Mouse (Mus musculus): ENCODE data around the gene Pigu. TPM values are rescaled to one million over a fixed set of nuclear protein-coding genes. Genes with fewer than 3 reads are reported as not detected.

Gene Pigu
- polyA plus RNA-seq, 1 experiment from 2014 or later: 56.1 TPM

GRCm38 (mm10) chr2:155290066-155290465 is 67.2 kb downstream of the Pigu start:
- Histone ChIP-seq H3K4me1 (ENCODE audit: control insufficient read depth, insufficient read depth, low read length) (no peaks in the 10 kb centered on the region), H3K9ac (ENCODE audit: low read length) (no peak overlapping the region), H3K27ac (ENCODE audit: low read depth, low read length) (no peak overlapping the region), H3K9me3 (ENCODE audit: control insufficient read depth, low read length) (no peaks in the 10 kb centered on the region), H3K27me3 (ENCODE audit: control insufficient read depth, insufficient read depth, low read length) (no peaks in the 10 kb centered on the region), H3K4me3 (ENCODE audit: low read depth, low read length) (no peak overlapping the region), H3K36me3 (ENCODE audit: control insufficient read depth, insufficient read depth, low read length) (no peaks in the 10 kb centered on the region), H3K4me2 (ENCODE audit: low read depth) (no peak overlapping the region)
- WGBS: 93% methylated on average over 8 of the region's 8 CpGs
- DNase-seq (ENCODE audit: low spot score) (no peak), ATAC-seq (ENCODE audit: insufficient read depth, low FRiP score, low TSS enrichment) (no peak)

- Histone ChIP-seq H3K9ac (ENCODE audit: low read length) (no peak overlapping the region), H3K4me3 (ENCODE audit: low read depth, low read length) (no peak overlapping the region), H3K27me3 (ENCODE audit: control insufficient read depth, insufficient read depth, low read length) (no peaks in the 10 kb centered on the region), H3K4me1 (ENCODE audit: control insufficient read depth, insufficient read depth, low read length) (no peaks in the 10 kb centered on the region), H3K36me3 (ENCODE audit: control insufficient read depth, insufficient read depth, low read length) (no peaks in the 10 kb centered on the region), H3K27ac (ENCODE audit: low read depth, low read length) (no peak overlapping the region), H3K9me3 (ENCODE audit: control insufficient read depth, low read length) (no peaks in the 10 kb centered on the region), H3K4me2 (ENCODE audit: low read depth) (no peak overlapping the region)
- DNase-seq (ENCODE audit: low spot score): no peak
- no peak for ATAC-seq (ENCODE audit: insufficient read depth, low FRiP score, low TSS enrichment)
- WGBS: 86% methylated on average over 4 of the region's 4 CpGs
These were observed 69.6 kb downstream of the Pigu start for GRCm38 (mm10) chr2:155287456-155288250.

DNA sequence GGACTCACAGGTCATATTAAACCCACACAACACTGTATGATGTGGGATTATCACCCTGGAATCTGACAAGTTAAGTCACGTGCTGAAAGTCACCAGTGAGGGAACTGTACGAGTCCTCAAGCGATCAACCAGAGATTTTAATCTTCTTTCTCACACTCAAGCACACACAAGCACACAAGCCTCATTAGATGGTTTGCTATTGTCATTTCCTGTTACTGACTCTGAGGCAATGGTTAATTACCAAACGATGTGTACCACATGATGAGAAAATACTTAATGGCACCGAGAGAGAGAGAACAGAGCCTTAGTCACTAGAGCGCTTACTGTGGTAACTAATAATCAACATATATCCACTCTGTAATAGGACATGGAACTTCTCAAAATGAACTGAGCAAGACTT is 71.5 kb downstream of the Pigu start:
- Histone ChIP-seq H3K4me1 (ENCODE audit: control insufficient read depth, insufficient read depth, low read length) (no peaks in the 10 kb centered on the region), H3K27me3 (ENCODE audit: control insufficient read depth, insufficient read depth, low read length) (no peaks in the 10 kb centered on the region), H3K9me3 (ENCODE audit: control insufficient read depth, low read length) (no peaks in the 10 kb centered on the region), H3K27ac (ENCODE audit: low read depth, low read length) (no peak overlapping the region), H3K9ac (ENCODE audit: low read length) (no peak overlapping the region), H3K4me2 (ENCODE audit: low read depth) (no peak overlapping the region), H3K36me3 (ENCODE audit: control insufficient read depth, insufficient read depth, low read length) (no peaks in the 10 kb centered on the region), H3K4me3 (ENCODE audit: low read depth, low read length) (no peak overlapping the region)
- 90% methylated on average over 6 of the region's 6 CpGs for WGBS
- DNase-seq (ENCODE audit: low spot score) (no peak), ATAC-seq (ENCODE audit: insufficient read depth, low FRiP score, low TSS enrichment) (no peak)

DNA sequence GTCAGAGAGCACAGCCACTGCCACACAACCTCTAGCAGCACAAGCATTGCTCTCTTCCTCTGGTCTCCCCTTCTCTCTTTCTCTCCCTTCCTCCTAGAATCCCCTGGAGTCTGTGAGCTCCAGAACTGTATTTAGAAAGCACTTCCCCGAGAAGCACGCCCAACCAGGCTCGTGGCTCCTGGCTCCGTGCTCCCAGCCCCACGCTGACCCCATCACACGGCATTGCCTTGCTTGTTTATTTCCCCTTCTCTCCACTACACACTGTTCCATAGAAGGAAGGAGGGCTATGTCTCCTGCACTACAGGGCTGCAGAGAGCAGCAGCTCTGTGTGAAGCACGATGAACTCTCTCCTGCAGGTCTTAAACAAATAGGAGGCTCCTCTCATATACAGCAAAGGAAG is 72.6 kb downstream of the Pigu start:
- H3K27me3 ChIP-seq (ENCODE audit: control insufficient read depth, insufficient read depth, low read length): no peaks in the 10 kb centered on the region
- H3K4me1 ChIP-seq (ENCODE audit: control insufficient read depth, insufficient read depth, low read length): no peaks in the 10 kb centered on the region
- no peaks in the 10 kb centered on the region for H3K36me3 ChIP-seq (ENCODE audit: control insufficient read depth, insufficient read depth, low read length)
- H3K27ac ChIP-seq (ENCODE audit: low read depth, low read length): no peak overlapping the region
- DNase-seq (ENCODE audit: low spot score) (no peak), ATAC-seq (ENCODE audit: insufficient read depth, low FRiP score, low TSS enrichment) (no peak)
- H3K4me2 ChIP-seq (ENCODE audit: low read depth): no peak overlapping the region
- 83% methylated on average over 7 of the region's 7 CpGs for WGBS
- no peak overlapping the region for H3K4me3 ChIP-seq (ENCODE audit: low read depth, low read length)
- no peaks in the 10 kb centered on the region for H3K9me3 ChIP-seq (ENCODE audit: control insufficient read depth, low read length)
- H3K9ac ChIP-seq (ENCODE audit: low read length): no peak overlapping the region

DNA sequence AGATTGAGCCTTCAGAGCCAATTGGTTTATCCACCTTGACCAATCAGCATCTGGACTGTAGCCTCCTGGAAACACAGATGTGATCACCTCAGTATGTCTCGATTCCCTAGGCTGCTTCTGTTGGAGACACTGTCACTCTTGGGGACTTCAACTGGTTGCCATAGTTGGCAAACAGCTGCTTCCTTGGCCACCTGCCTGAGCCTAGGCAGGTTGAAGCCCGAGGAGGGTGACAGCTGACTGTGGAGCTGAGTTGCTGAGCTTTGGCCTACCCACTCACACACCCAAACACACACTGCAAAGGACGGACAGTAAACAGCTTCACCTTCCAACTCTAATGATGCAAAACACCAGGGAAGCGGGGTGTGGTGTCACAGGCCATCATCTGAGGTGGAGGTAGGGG is 73.4 kb downstream of the Pigu start:
- ATAC-seq (ENCODE audit: insufficient read depth, low FRiP score, low TSS enrichment): no peak
- WGBS: 94% methylated on average over 4 of the region's 4 CpGs

GRCm38 (mm10) chr2:155280116-155280515 is 77.1 kb downstream of the Pigu start:
- H3K4me3 ChIP-seq (ENCODE audit: low read depth, low read length): no peak overlapping the region
- H3K4me1 ChIP-seq (ENCODE audit: control insufficient read depth, insufficient read depth, low read length): peaks cover 5% of the 10 kb centered on the region; the same call in 1 of the 2 replicates
- H3K4me2 ChIP-seq (ENCODE audit: low read depth): no peak overlapping the region
- no peaks in the 10 kb centered on the region for H3K9me3 ChIP-seq (ENCODE audit: control insufficient read depth, low read length)
- DNase-seq (ENCODE audit: low spot score) (no peak), ATAC-seq (ENCODE audit: insufficient read depth, low FRiP score, low TSS enrichment) (no peak)
- no peak overlapping the region for H3K27ac ChIP-seq (ENCODE audit: low read depth, low read length)
- no peak overlapping the region for H3K9ac ChIP-seq (ENCODE audit: low read length)
- H3K27me3 ChIP-seq (ENCODE audit: control insufficient read depth, insufficient read depth, low read length): no peaks in the 10 kb centered on the region
- H3K36me3 ChIP-seq (ENCODE audit: control insufficient read depth, insufficient read depth, low read length): no peaks in the 10 kb centered on the region; the same call in 1 of the 2 replicates
- WGBS: 75% methylated on average over 2 of the region's 2 CpGs

More for the DNA sequence above, 73.4 kb downstream of the Pigu start:
- Histone ChIP-seq H3K4me1 (ENCODE audit: control insufficient read depth, insufficient read depth, low read length) (no peaks in the 10 kb centered on the region), H3K4me2 (ENCODE audit: low read depth) (no peak overlapping the region), H3K9me3 (ENCODE audit: control insufficient read depth, low read length) (no peaks in the 10 kb centered on the region), H3K36me3 (ENCODE audit: control insufficient read depth, insufficient read depth, low read length) (no peaks in the 10 kb centered on the region; the same call in 1 of the 2 replicates), H3K27me3 (ENCODE audit: control insufficient read depth, insufficient read depth, low read length) (no peaks in the 10 kb centered on the region), H3K9ac (ENCODE audit: low read length) (no peak overlapping the region), H3K4me3 (ENCODE audit: low read depth, low read length) (no peak overlapping the region), H3K27ac (ENCODE audit: low read depth, low read length) (no peak overlapping the region)
- no peak for DNase-seq (ENCODE audit: low spot score)

DNA sequence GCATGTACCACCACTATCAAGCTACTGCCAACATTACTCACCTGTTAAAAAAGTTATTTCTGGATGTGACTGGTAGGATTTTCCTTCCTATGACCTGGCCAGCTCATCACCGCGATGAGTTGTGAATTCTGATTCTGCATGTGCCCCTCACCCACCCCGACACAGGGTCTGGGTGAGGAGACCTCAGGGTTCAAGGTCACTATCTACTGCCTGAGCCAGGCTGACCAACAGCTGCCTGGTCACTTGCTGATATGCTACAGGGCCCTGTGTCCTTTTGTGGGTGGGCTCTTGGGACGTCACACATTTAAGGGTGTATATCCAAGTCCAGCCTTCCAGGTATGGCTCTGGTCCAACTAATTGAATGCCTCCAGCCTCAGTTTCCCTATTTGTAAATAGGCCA is 78.1 kb downstream of the Pigu start:
- H3K9ac ChIP-seq (ENCODE audit: low read length): no peak overlapping the region
- ATAC-seq (ENCODE audit: insufficient read depth, low FRiP score, low TSS enrichment) (no peak), DNase-seq (ENCODE audit: low spot score) (no peak)
- no peak overlapping the region for H3K27ac ChIP-seq (ENCODE audit: low read depth, low read length)
- peaks cover 5% of the 10 kb centered on the region; the same call in 1 of the 2 replicates for H3K4me1 ChIP-seq (ENCODE audit: control insufficient read depth, insufficient read depth, low read length)
- WGBS: 94% methylated on average over 4 of the region's 4 CpGs
- no peaks in the 10 kb centered on the region for H3K9me3 ChIP-seq (ENCODE audit: control insufficient read depth, low read length)
- no peak overlapping the region for H3K4me3 ChIP-seq (ENCODE audit: low read depth, low read length)
- no peak overlapping the region for H3K4me2 ChIP-seq (ENCODE audit: low read depth)
- H3K27me3 ChIP-seq (ENCODE audit: control insufficient read depth, insufficient read depth, low read length): no peaks in the 10 kb centered on the region
- no peaks in the 10 kb centered on the region; the same call in 1 of the 2 replicates for H3K36me3 ChIP-seq (ENCODE audit: control insufficient read depth, insufficient read depth, low read length)

- DNase-seq (ENCODE audit: low spot score): no peak
- peaks cover 5% of the 10 kb centered on the region; the same call in 1 of the 2 replicates for H3K4me1 ChIP-seq (ENCODE audit: control insufficient read depth, insufficient read depth, low read length)
- no peak overlapping the region for H3K9ac ChIP-seq (ENCODE audit: low read length)
- 91% methylated on average over 7 of the region's 7 CpGs for WGBS
- H3K4me2 ChIP-seq (ENCODE audit: low read depth): no peak overlapping the region
- no peaks in the 10 kb centered on the region for H3K9me3 ChIP-seq (ENCODE audit: control insufficient read depth, low read length)
- no peaks in the 10 kb centered on the region for H3K27me3 ChIP-seq (ENCODE audit: control insufficient read depth, insufficient read depth, low read length)
- H3K4me3 ChIP-seq (ENCODE audit: low read depth, low read length): no peak overlapping the region
- H3K27ac ChIP-seq (ENCODE audit: low read depth, low read length): no peak overlapping the region
- ATAC-seq (ENCODE audit: insufficient read depth, low FRiP score, low TSS enrichment): no peak
- no peaks in the 10 kb centered on the region; the same call in 1 of the 2 replicates for H3K36me3 ChIP-seq (ENCODE audit: control insufficient read depth, insufficient read depth, low read length)
These were observed 78.9 kb downstream of the Pigu start for GRCm38 (mm10) chr2:155278361-155278760.

GRCm38 (mm10) chr2:155277721-155278120 is 79.5 kb downstream of the Pigu start:
- no peaks in the 10 kb centered on the region for H3K27me3 ChIP-seq (ENCODE audit: control insufficient read depth, insufficient read depth, low read length)
- H3K27ac ChIP-seq (ENCODE audit: low read depth, low read length): no peak overlapping the region
- no peak for ATAC-seq (ENCODE audit: insufficient read depth, low FRiP score, low TSS enrichment)
- peaks cover 5% of the 10 kb centered on the region; the same call in 1 of the 2 replicates for H3K4me1 ChIP-seq (ENCODE audit: control insufficient read depth, insufficient read depth, low read length)
- no peak overlapping the region for H3K9ac ChIP-seq (ENCODE audit: low read length)
- no peaks in the 10 kb centered on the region for H3K9me3 ChIP-seq (ENCODE audit: control insufficient read depth, low read length)
- H3K4me3 ChIP-seq (ENCODE audit: low read depth, low read length): no peak overlapping the region; the same call in 1 of the 2 replicates
- 92% methylated on average over 2 of the region's 2 CpGs for WGBS
- no peaks in the 10 kb centered on the region; the same call in 1 of the 2 replicates for H3K36me3 ChIP-seq (ENCODE audit: control insufficient read depth, insufficient read depth, low read length)
- H3K4me2 ChIP-seq (ENCODE audit: low read depth): peak overlapping the region; percentile 76
- DNase-seq (ENCODE audit: low spot score): no peak

Measured in neural tube, embryonic 11.5 days (tissue).